Mouse (Mus musculus): ENCODE measurements around the gene March8.

GRCm38 (mm10) chr6:116367971-116368370 lies 30.1 kb downstream of the March8 start:
- TF ChIP-seq POLR2A (IDR thresholded peaks at IDR 0.05; ENCODE audit: control insufficient read depth in 1 of 2, insufficient read depth in 1 of 2, low read depth in 1 of 2, low read length in 2 of 2, poor library complexity in 1 of 2) (no peak), CTCF (IDR thresholded peaks at IDR 0.05 in 2 of 3, conservative IDR thresholded peaks at IDR 0.05 in 1 of 3; ENCODE audit: control insufficient read depth in 1 of 3, insufficient read depth in 1 of 3, low read depth in 2 of 3, low read length in 3 of 3, poor library complexity in 1 of 3, severe bottlenecking in 1 of 3) (no peak), TCF12 (IDR thresholded peaks at IDR 0.05; ENCODE audit: low read depth, low read length) (no peak), USF1 (IDR thresholded peaks at IDR 0.05; ENCODE audit: low read depth, low read length) (no peak), JUND (IDR thresholded peaks at IDR 0.05; ENCODE audit: low read depth, low read length) (no peak), ZC3H11A (IDR thresholded peaks at IDR 0.05; ENCODE audit: low read depth, low read length) (no peak), TAL1 (IDR thresholded peaks at IDR 0.05; ENCODE audit: low read length) (no peak), GATA1 (IDR thresholded peaks at IDR 0.05; ENCODE audit: low read depth, low read length) (no peak), TBP (IDR thresholded peaks at IDR 0.05; ENCODE audit: low read depth, low read length) (no peak), RAD21 (IDR thresholded peaks at IDR 0.05; ENCODE audit: low read depth, low read length) (no peak), EP300 (IDR thresholded peaks at IDR 0.05; ENCODE audit: low read depth in 1 of 2, low read length in 2 of 2) (no peak), SIN3A (IDR thresholded peaks at IDR 0.05; ENCODE audit: low read length) (no peak)

Data from MEL (cell line).